Mouse (Mus musculus) heart, postnatal 0 days (tissue): ENCODE results near the gene Olfr1339.

Experiments
- CTCF ChIP-seq: IDR thresholded peaks from 2 replicates; pipeline ENCODE4 v1.5.1; 2016; ENCODE audit warnings: antibody characterized with exemption, control low read depth, low read depth
- EP300 ChIP-seq: IDR thresholded peaks from 2 replicates; pipeline ENCODE4 v1.6.1; 2016; ENCODE audit warnings: antibody characterized with exemption, low read depth

- TF ChIP-seq CTCF (no peak), EP300 (no peak)
Measured at GRCm38 (mm10) chr4:118711656-118712055, 20.3 kb upstream of the Olfr1339 start.
